Mouse (Mus musculus): ENCODE data around the gene Olfr73. TPM values are rescaled to one million over a fixed set of nuclear protein-coding genes. Genes with fewer than 3 reads are reported as not detected.
"Not testable (repeated sequence)": the region's sequence is repeated elsewhere in the genome, so short reads cannot be mapped to it uniquely, and the experiment has no call there.

Olfr73 gene
- total RNA-seq (2021) = not detected

GRCm38 (mm10) chr2:88037599-88037998, at the start of gene Olfr73:
Gene Olfr73, minus strand, starts transcription at chr2:88037699.
- intact Hi-C loops (cut with DNase I) = no loop called here
- no peak for DNase-seq (ENCODE audit: low spot score)

GRCm38 (mm10) chr2:88071730-88072129, 34.2 kb upstream of the Olfr73 start, which contains the start of gene Olfr1163:
Gene Olfr1163, minus strand, starts transcription at chr2:88071830.
- intact Hi-C loops (cut with DNase I) = no loop called here

GRCm38 (mm10) chr2:88063587-88063986, 26.1 kb upstream of the Olfr73 start:
- intact Hi-C loops (cut with DNase I) = no loop called here
- DNase-seq (ENCODE audit: low spot score) = no peak

More at GRCm38 (mm10) chr2:88071730-88072129, 34.2 kb upstream of the Olfr73 start, which contains the start of gene Olfr1163:
- DNase-seq (ENCODE audit: low spot score) = no peak

GRCm38 (mm10) chr2:88051029-88051428, 13.5 kb upstream of the Olfr73 start, which contains the start of gene Olfr1162:
Gene Olfr1162, minus strand, starts transcription at chr2:88051129.
- intact Hi-C loops (cut with DNase I) = no loop called here
- no peak for DNase-seq (ENCODE audit: low spot score)

GRCm38 (mm10) chr2:88022474-88022873, 15.0 kb downstream of the Olfr73 start, which contains the start of gene Olfr1161:
Gene Olfr1161, plus strand, starts transcription at chr2:88022774.
- intact Hi-C loops (cut with DNase I); DNase-seq (ENCODE audit: low spot score): not testable (repeated sequence)

GRCm38 (mm10) chr2:88007515-88008318, 29.8 kb downstream of the Olfr73 start, which contains the start of gene Olfr1160:
Gene Olfr1160, minus strand, starts transcription at chr2:88008268.
- intact Hi-C loops (cut with DNase I) = no loop called here
- no peak for DNase-seq (ENCODE audit: low spot score)

GRCm38 (mm10) chr2:87989813-87990212, 47.7 kb downstream of the Olfr73 start, which contains the start of gene Olfr1158:
Gene Olfr1158, plus strand, starts transcription at chr2:87990113.
- intact Hi-C loops (cut with DNase I) = no loop called here
- DNase-seq (ENCODE audit: low spot score) = no peak

Other genes with a start within 250 kb of the Olfr73 start
- not detected for gene Olfr1143, start 237.1 kb downstream of the Olfr73 start, total RNA-seq (2021)
- gene Olfr1145, start 227.9 kb downstream of the Olfr73 start, total RNA-seq (2021) = not detected
- not detected for gene Olfr1148, start 207.2 kb downstream of the Olfr73 start, total RNA-seq (2021)
- gene Olfr1150-ps1, start 193.7 kb downstream of the Olfr73 start, total RNA-seq (2021) = not detected
- gene Olfr1151, start 181.8 kb downstream of the Olfr73 start, total RNA-seq (2021) = not detected
- not detected for gene Olfr1152, start 171.2 kb downstream of the Olfr73 start, total RNA-seq (2021)
- gene Olfr1153, start 142.7 kb downstream of the Olfr73 start, total RNA-seq (2021) = not detected
- gene Olfr1154, start 132.5 kb downstream of the Olfr73 start, total RNA-seq (2021) = not detected
- not detected for gene Olfr1155, start 92.6 kb downstream of the Olfr73 start, total RNA-seq (2021)
- gene Olfr1156, start 84.6 kb downstream of the Olfr73 start, total RNA-seq (2021) = not detected
- gene Olfr1157, start 69.4 kb downstream of the Olfr73 start, total RNA-seq (2021) = not detected
- gene Olfr74, start 63.0 kb downstream of the Olfr73 start, total RNA-seq (2021) = not detected
- gene Olfr1158, start 47.6 kb downstream of the Olfr73 start, total RNA-seq (2021) = not detected
- not detected for gene Olfr1160, start 29.4 kb downstream of the Olfr73 start, total RNA-seq (2021)
- gene Olfr1161, start 14.9 kb downstream of the Olfr73 start, total RNA-seq (2021) = not detected
- gene Olfr1162, start 13.4 kb upstream of the Olfr73 start, total RNA-seq (2021) = not detected
- gene Olfr1163, start 34.1 kb upstream of the Olfr73 start, total RNA-seq (2021) = not detected
- not detected for gene Olfr1164, start 56.3 kb upstream of the Olfr73 start, total RNA-seq (2021)
- gene Olfr1166, start 90.6 kb upstream of the Olfr73 start, total RNA-seq (2021) = not detected
- gene Olfr1167, start 117.5 kb upstream of the Olfr73 start, total RNA-seq (2021) = not detected
- gene Olfr1168, start 144.2 kb upstream of the Olfr73 start, total RNA-seq (2021) = not detected
- not detected for gene Olfr1170, start 190.6 kb upstream of the Olfr73 start, total RNA-seq (2021)
- not detected for gene Olfr1173, start 242.2 kb upstream of the Olfr73 start, total RNA-seq (2021)

Measured in heart, postnatal 25 days (tissue).